Mouse (Mus musculus): ENCODE data around the gene Prcd. TPM values are rescaled to one million over a fixed set of nuclear protein-coding genes. Genes with fewer than 3 reads are reported as not detected.

The Prcd gene
- polyA plus RNA-seq, 1 experiment from 2014 or later: 0.41 TPM

- Histone ChIP-seq H3K4me3 (no peak overlapping the region), H3K4me1 (peaks cover 98% of the 10 kb centered on the region), H3K27me3 (replicated peaks) (no peaks in the 10 kb centered on the region), H3K36me3 (no peaks in the 10 kb centered on the region), H3K27ac (peak overlapping the region; percentile 93), H3K9ac (peak overlapping the region; percentile 91; the same call in 1 of the 2 replicates), H3K9me3 (replicated peaks) (no peaks in the 10 kb centered on the region), H3K4me2 (peak overlapping the region; percentile 88)
- 87% methylated on average over 7 of the region's 7 CpGs for WGBS (ENCODE audit: insufficient replicate concordance)
- no peak for ATAC-seq
Observed at GRCm38 (mm10) chr11:116619156-116619555, 34.2 kb upstream of the Prcd start.

GRCm38 (mm10) chr11:116619561-116619960, 33.8 kb upstream of the Prcd start:
- ATAC-seq: no peak
- H3K4me1 ChIP-seq: peaks cover 98% of the 10 kb centered on the region
- H3K9me3 ChIP-seq (replicated peaks): no peaks in the 10 kb centered on the region
- WGBS (ENCODE audit: insufficient replicate concordance): 67% methylated on average over 8 of the region's 8 CpGs
- no peaks in the 10 kb centered on the region for H3K27me3 ChIP-seq (replicated peaks)
- H3K4me2 ChIP-seq: peak overlapping the region; percentile 88
- peak overlapping the region; percentile 46 for H3K4me3 ChIP-seq
- no peaks in the 10 kb centered on the region for H3K36me3 ChIP-seq
- H3K27ac ChIP-seq: peak overlapping the region; percentile 93
- peak overlapping the region; percentile 91; the same call in 1 of the 2 replicates for H3K9ac ChIP-seq

- H3K4me3 ChIP-seq: peak overlapping the region; percentile 46
- H3K36me3 ChIP-seq: no peaks in the 10 kb centered on the region
- H3K9ac ChIP-seq: peak overlapping the region; percentile 91
- peaks cover 98% of the 10 kb centered on the region for H3K4me1 ChIP-seq
- ATAC-seq: peak; percentile 74
- no peaks in the 10 kb centered on the region for H3K9me3 ChIP-seq (replicated peaks)
- 15% methylated on average over 9 of the region's 9 CpGs for WGBS (ENCODE audit: insufficient replicate concordance)
- H3K27me3 ChIP-seq (replicated peaks): no peaks in the 10 kb centered on the region
- H3K4me2 ChIP-seq: peak overlapping the region; percentile 88
- peak overlapping the region; percentile 93 for H3K27ac ChIP-seq
Observed at GRCm38 (mm10) chr11:116620073-116620472, 33.3 kb upstream of the Prcd start.

GRCm38 (mm10) chr11:116620559-116621253, 32.6 kb upstream of the Prcd start:
- ATAC-seq: peak; percentile 50
- H3K36me3 ChIP-seq: no peaks in the 10 kb centered on the region
- peak overlapping the region; percentile 93 for H3K27ac ChIP-seq
- no peaks in the 10 kb centered on the region for H3K9me3 ChIP-seq (replicated peaks)
- H3K4me3 ChIP-seq: peak overlapping the region; percentile 46
- H3K9ac ChIP-seq: peak overlapping the region; percentile 91
- no peaks in the 10 kb centered on the region for H3K27me3 ChIP-seq (replicated peaks)
- H3K4me2 ChIP-seq: peak overlapping the region; percentile 88
- H3K4me1 ChIP-seq: peaks cover 98% of the 10 kb centered on the region
- WGBS (ENCODE audit: insufficient replicate concordance): 52% methylated on average over 10 of the region's 10 CpGs

GRCm38 (mm10) chr11:116621258-116621704, 32.1 kb upstream of the Prcd start:
- Histone ChIP-seq H3K9ac (peak overlapping the region; percentile 91), H3K4me3 (peak overlapping the region; percentile 46), H3K4me2 (peak overlapping the region; percentile 88), H3K9me3 (replicated peaks) (no peaks in the 10 kb centered on the region), H3K36me3 (no peaks in the 10 kb centered on the region), H3K4me1 (peaks cover 98% of the 10 kb centered on the region), H3K27ac (peak overlapping the region; percentile 93), H3K27me3 (replicated peaks) (no peaks in the 10 kb centered on the region)
- no peak for ATAC-seq
- WGBS (ENCODE audit: insufficient replicate concordance): 53% methylated on average over 6 of the region's 6 CpGs

GRCm38 (mm10) chr11:116623281-116624124, 29.8 kb upstream of the Prcd start:
- Histone ChIP-seq H3K4me3 (peak overlapping the region; percentile 72), H3K4me1 (peaks cover 92% of the 10 kb centered on the region), H3K27me3 (replicated peaks) (no peaks in the 10 kb centered on the region), H3K9ac (peak overlapping the region; percentile 91), H3K4me2 (peak overlapping the region; percentile 88), H3K9me3 (replicated peaks) (no peaks in the 10 kb centered on the region), H3K27ac (peak overlapping the region; percentile 90), H3K36me3 (no peaks in the 10 kb centered on the region)
- ATAC-seq: no peak; the same call in none of the 2 replicates
- 4% methylated on average over 40 of the region's 40 CpGs for WGBS (ENCODE audit: insufficient replicate concordance)

GRCm38 (mm10) chr11:116624131-116624832, 29.1 kb upstream of the Prcd start:
- Histone ChIP-seq H3K9me3 (replicated peaks) (no peaks in the 10 kb centered on the region), H3K4me3 (peak overlapping the region; percentile 72), H3K27ac (peak overlapping the region; percentile 90), H3K36me3 (no peaks in the 10 kb centered on the region), H3K9ac (peak overlapping the region; percentile 91), H3K4me1 (peaks cover 88% of the 10 kb centered on the region), H3K4me2 (peak overlapping the region; percentile 88), H3K27me3 (replicated peaks) (no peaks in the 10 kb centered on the region)
- peak; percentile 74 for ATAC-seq
- WGBS (ENCODE audit: insufficient replicate concordance): 10% methylated on average over 41 of the region's 42 CpGs

- H3K27ac ChIP-seq: peak overlapping the region; percentile 90
- H3K9me3 ChIP-seq (replicated peaks): no peaks in the 10 kb centered on the region
- H3K4me1 ChIP-seq: peaks cover 88% of the 10 kb centered on the region
- no peak overlapping the region for H3K4me3 ChIP-seq
- peak; percentile 28 for ATAC-seq
- peak overlapping the region; percentile 88 for H3K4me2 ChIP-seq
- WGBS (ENCODE audit: insufficient replicate concordance): 36% methylated on average over 17 of the region's 17 CpGs
- no peaks in the 10 kb centered on the region for H3K27me3 ChIP-seq (replicated peaks)
- H3K9ac ChIP-seq: peak overlapping the region; percentile 55
- no peaks in the 10 kb centered on the region for H3K36me3 ChIP-seq
Observed at GRCm38 (mm10) chr11:116625081-116626000, 28.0 kb upstream of the Prcd start.

- Histone ChIP-seq H3K4me1 (peaks cover 83% of the 10 kb centered on the region), H3K27me3 (replicated peaks) (no peaks in the 10 kb centered on the region), H3K9ac (no peak within 1 kb of the TSS; the same call in 1 of the 2 replicates), H3K36me3 (no peaks in the 10 kb centered on the region), H3K9me3 (replicated peaks) (no peaks in the 10 kb centered on the region), H3K4me2 (no peak within 1 kb of the TSS), H3K27ac (peak within 1 kb of the TSS; percentile 90), H3K4me3 (no peak within 1 kb of the TSS)
- ATAC-seq: no peak
- 70% methylated on average over 10 of the region's 10 CpGs for WGBS (ENCODE audit: insufficient replicate concordance)
Observed at GRCm38 (mm10) chr11:116626299-116627071, 26.8 kb upstream of the Prcd start, which contains the start of gene Rhbdf2. Rhbdf2 (minus strand) TSS chr11:116627019.
